Mouse (Mus musculus): Measurements from ENCODE around the gene Ythdf1.

The Ythdf1 gene

DNA sequence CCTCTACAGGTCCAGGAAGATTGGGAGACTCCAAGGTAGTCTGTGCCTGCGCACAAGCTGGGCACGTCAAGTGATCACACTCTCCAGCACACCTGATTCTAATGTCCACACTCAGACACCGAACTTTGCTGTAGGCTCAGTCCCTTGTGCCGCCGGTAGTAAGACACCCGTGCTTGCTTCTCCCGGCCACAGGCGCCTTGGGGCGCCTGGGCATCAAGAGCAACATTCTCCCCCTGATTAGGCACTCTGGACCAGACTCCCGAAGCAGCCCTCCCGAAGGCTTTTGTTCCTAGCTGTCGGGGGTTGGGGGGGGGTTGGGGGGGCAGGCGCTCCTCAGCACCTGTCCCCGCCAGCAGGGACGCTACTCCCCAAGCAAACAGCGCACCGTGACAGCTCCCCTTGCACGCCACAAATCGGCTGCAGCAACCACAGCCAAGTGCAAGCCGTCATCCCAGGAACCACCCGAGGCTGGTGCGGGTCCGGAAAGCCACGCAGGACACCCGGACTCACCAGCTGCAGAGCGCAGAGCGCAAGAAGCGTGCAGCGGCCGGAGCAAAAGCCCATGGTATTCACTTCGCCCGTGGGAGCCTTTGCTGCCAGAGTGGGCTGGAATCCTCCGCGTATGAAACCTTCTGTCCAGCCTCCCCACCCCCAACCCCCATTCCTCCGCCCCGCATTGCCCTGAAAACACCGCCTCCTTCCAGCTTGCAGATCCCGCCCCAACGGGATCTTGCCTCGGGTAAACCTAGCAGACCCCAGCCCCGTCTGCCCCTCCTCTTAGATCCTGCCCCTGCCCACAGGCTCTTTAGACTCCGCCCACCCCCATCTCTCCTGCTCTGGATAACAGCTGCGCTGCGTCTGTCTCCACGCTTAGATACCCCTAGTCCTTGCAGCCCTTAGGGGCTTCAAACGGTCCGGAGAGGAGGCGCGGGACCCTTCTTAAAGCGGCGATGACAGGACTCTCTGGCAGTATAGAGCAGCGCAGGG, 33.6 kb upstream of the Ythdf1 start, which contains the start of gene Nkain4:
Gene Nkain4 (minus strand): TSS at position 639 of the 987 bp plus-strand sequence.
- Histone ChIP-seq H3K9me3 (ENCODE audit: low read length) (no peaks in the 10 kb centered on the region), H3K4me1 (replicated peaks; ENCODE audit: low read depth, low read length) (peaks cover 59% of the 10 kb centered on the region), H3K36me3 (ENCODE audit: insufficient read depth, low read length) (no peaks in the 10 kb centered on the region), H3K4me3 (replicated peaks; ENCODE audit: low read length) (peak within 1 kb of the TSS; percentile 82), H3K27me3 (ENCODE audit: insufficient read depth, low read length) (peaks cover 18% of the 10 kb centered on the region)
- TF ChIP-seq NANOG (IDR thresholded peaks at IDR 0.05; ENCODE audit: borderline replicate concordance, low read length), result no peak
- no peak for TF ChIP-seq CTCF (conservative IDR thresholded peaks at IDR 0.05; ENCODE audit: low read length)
- no peak for TF ChIP-seq POU5F1 (IDR thresholded peaks at IDR 0.05; ENCODE audit: borderline replicate concordance, low read length)

DNA sequence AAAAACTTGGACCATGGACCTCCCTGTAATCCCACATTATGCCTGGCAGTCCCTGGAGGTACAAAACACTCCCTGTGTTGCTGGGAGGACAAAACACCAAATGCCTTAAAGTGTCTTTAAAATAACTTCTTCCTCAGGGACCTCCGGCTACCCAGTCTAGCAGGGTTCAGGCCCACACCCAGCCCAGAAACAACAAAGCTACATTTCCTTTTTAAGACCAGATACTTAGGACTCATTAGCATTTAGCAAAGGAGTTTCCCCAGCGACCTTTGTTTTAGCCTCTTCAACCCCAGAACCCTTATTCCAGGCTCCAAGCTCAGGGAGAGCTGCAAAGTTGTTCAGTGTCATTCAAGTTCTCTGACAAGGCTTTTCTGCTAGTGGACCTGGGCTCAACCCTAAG, 32.9 kb upstream of the Ythdf1 start:
- TF ChIP-seq NANOG (IDR thresholded peaks at IDR 0.05; ENCODE audit: borderline replicate concordance, low read length) (no peak), CTCF (conservative IDR thresholded peaks at IDR 0.05; ENCODE audit: low read length) (no peak), POU5F1 (IDR thresholded peaks at IDR 0.05; ENCODE audit: borderline replicate concordance, low read length) (no peak)
- Histone ChIP-seq H3K9me3 (ENCODE audit: low read length) (no peaks in the 10 kb centered on the region), H3K4me1 (replicated peaks; ENCODE audit: low read depth, low read length) (peaks cover 66% of the 10 kb centered on the region), H3K36me3 (ENCODE audit: insufficient read depth, low read length) (no peaks in the 10 kb centered on the region), H3K27me3 (ENCODE audit: insufficient read depth, low read length) (peaks cover 18% of the 10 kb centered on the region), H3K4me3 (replicated peaks; ENCODE audit: low read length) (peak overlapping the region; percentile 82)

DNA sequence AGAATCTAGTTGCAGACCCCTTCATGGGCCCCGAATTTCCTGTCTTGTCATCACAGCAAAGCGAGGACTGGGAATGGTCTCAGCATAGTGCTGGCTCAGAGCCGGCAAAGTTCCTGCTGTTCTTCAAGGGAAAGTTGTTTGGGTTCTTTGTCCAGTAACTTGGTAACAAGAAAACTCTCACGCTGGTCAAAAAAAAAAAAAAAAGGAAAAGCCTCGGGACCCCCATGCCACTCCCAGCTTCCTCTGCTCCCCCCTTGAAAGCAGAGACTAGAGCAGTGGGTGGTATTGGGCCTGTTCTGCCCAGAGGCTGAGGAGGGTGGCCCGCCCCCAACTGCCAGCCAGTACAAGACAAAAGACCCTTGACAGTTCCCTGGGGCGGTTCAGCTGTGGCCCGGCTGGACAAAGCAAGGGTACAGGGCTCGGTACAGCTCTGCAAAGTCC, 32.0 kb upstream of the Ythdf1 start:
- Histone ChIP-seq H3K4me3 (replicated peaks; ENCODE audit: low read length) (peak overlapping the region; percentile 82), H3K27me3 (ENCODE audit: insufficient read depth, low read length) (peaks cover 18% of the 10 kb centered on the region), H3K9me3 (ENCODE audit: low read length) (no peaks in the 10 kb centered on the region), H3K36me3 (ENCODE audit: insufficient read depth, low read length) (no peaks in the 10 kb centered on the region), H3K4me1 (replicated peaks; ENCODE audit: low read depth, low read length) (peaks cover 70% of the 10 kb centered on the region)
- TF ChIP-seq NANOG (IDR thresholded peaks at IDR 0.05; ENCODE audit: borderline replicate concordance, low read length) (no peak), CTCF (conservative IDR thresholded peaks at IDR 0.05; ENCODE audit: low read length) (no peak), POU5F1 (IDR thresholded peaks at IDR 0.05; ENCODE audit: borderline replicate concordance, low read length) (no peak)

DNA sequence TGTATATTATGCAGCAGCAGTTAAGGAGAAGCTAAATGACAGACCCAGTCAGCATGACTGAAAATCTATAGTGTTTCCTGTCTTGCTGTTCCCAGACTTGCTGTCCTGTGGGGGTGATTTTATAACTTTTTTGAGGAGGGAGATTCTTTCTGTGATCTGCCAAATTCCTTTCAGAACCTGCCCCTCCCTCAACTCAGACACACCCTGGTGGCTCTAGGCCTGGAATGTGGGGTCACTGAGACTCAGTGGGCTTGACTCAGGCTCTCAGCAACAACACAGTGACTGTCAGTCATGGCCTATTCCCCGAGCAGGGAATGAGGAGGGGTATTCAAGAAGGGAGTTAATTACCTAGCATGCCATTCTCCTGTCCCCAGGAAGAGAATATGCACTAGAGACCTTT, 29.2 kb upstream of the Ythdf1 start:
- H3K4me1 ChIP-seq (replicated peaks; ENCODE audit: low read depth, low read length), result peaks cover 64% of the 10 kb centered on the region
- H3K4me3 ChIP-seq (replicated peaks; ENCODE audit: low read length), result 0 out of 2 replicates have a peak overlapping the region, but pooled peaks have one; percentile 3
- TF ChIP-seq CTCF (conservative IDR thresholded peaks at IDR 0.05; ENCODE audit: low read length), result no peak
- TF ChIP-seq POU5F1 (IDR thresholded peaks at IDR 0.05; ENCODE audit: borderline replicate concordance, low read length), result no peak
- TF ChIP-seq NANOG (IDR thresholded peaks at IDR 0.05; ENCODE audit: borderline replicate concordance, low read length), result no peak
- H3K27me3 ChIP-seq (ENCODE audit: insufficient read depth, low read length), result peaks cover under 1% of the 10 kb centered on the region; the same call in 1 of the 2 replicates
- no peaks in the 10 kb centered on the region for H3K36me3 ChIP-seq (ENCODE audit: insufficient read depth, low read length)
- no peaks in the 10 kb centered on the region for H3K9me3 ChIP-seq (ENCODE audit: low read length)

DNA sequence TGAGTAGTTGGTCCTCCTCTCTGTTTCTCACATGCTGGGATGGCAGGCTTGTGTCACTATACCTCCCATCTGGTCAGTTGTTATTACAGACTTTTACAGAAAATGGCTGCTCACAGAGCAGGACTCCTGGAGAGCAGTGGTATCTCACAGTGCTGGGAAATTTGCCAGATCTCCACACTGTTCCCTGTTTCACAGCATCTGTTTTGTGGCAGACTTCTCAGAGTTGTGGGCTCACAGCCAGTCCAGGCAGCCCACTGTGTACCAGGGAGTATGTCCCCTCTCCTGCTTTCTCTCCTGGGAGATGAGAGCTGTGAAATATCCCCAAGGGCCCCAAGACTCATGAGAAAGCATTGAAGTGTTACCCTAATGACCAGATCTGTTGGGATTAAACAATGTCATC, 21.1 kb upstream of the Ythdf1 start:
- Histone ChIP-seq H3K27me3 (ENCODE audit: insufficient read depth, low read length) (no peaks in the 10 kb centered on the region), H3K4me3 (replicated peaks; ENCODE audit: low read length) (no peak overlapping the region), H3K9me3 (ENCODE audit: low read length) (no peaks in the 10 kb centered on the region), H3K4me1 (replicated peaks; ENCODE audit: low read depth, low read length) (no peaks in the 10 kb centered on the region), H3K36me3 (ENCODE audit: insufficient read depth, low read length) (no peaks in the 10 kb centered on the region; the same call in 1 of the 2 replicates)
- no peak for TF ChIP-seq POU5F1 (IDR thresholded peaks at IDR 0.05; ENCODE audit: borderline replicate concordance, low read length)
- TF ChIP-seq NANOG (IDR thresholded peaks at IDR 0.05; ENCODE audit: borderline replicate concordance, low read length), result no peak
- no peak for TF ChIP-seq CTCF (conservative IDR thresholded peaks at IDR 0.05; ENCODE audit: low read length)

DNA sequence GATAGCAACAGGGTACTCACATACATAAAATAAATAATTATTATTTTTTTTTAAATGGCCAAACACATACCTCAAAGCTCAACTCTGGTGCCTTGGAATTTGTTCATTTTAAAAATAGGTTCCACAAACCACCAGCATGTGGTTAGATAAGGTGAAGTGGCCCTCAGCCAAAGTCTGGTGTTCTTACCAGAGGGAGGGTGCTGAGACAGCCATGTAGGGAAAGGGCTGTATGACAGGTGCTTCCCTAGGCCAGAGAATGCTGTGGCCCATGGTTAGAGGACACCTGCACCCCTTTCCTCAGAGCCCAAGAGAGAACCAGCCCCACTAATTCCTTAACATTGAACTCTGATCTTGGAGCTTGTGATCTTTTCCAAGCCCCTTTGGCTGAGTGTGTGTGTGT, 19.4 kb upstream of the Ythdf1 start:
- no peaks in the 10 kb centered on the region for H3K4me1 ChIP-seq (replicated peaks; ENCODE audit: low read depth, low read length)
- no peaks in the 10 kb centered on the region for H3K27me3 ChIP-seq (ENCODE audit: insufficient read depth, low read length)
- TF ChIP-seq NANOG (IDR thresholded peaks at IDR 0.05; ENCODE audit: borderline replicate concordance, low read length) (no peak), POU5F1 (IDR thresholded peaks at IDR 0.05; ENCODE audit: borderline replicate concordance, low read length) (no peak), CTCF (conservative IDR thresholded peaks at IDR 0.05; ENCODE audit: low read length) (no peak)
- H3K9me3 ChIP-seq (ENCODE audit: low read length), result no peaks in the 10 kb centered on the region
- H3K4me3 ChIP-seq (replicated peaks; ENCODE audit: low read length), result no peak overlapping the region
- H3K36me3 ChIP-seq (ENCODE audit: insufficient read depth, low read length), result no peaks in the 10 kb centered on the region; the same call in 1 of the 2 replicates

DNA sequence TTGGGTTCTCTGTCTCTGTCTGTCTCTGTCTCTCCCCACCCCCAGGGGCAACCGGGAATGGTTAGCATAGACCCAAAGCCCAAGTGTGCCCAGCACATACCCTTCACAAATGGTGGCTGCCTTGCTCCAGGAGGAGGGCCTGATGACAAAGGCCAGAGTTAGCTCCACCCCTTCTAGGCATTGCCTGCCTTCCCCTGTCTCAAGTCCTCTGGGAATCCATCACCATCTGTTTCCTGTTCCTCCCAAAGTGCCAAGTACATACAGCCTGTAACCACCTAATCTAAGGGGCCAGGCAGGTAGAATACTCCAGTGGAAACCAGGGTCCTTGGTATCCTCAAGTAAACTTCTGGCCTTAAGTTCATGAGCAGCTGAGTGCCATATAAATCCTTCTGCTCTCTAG, 11.7 kb upstream of the Ythdf1 start:
- TF ChIP-seq POU5F1 (IDR thresholded peaks at IDR 0.05; ENCODE audit: borderline replicate concordance, low read length) (no peak), CTCF (conservative IDR thresholded peaks at IDR 0.05; ENCODE audit: low read length) (no peak), NANOG (IDR thresholded peaks at IDR 0.05; ENCODE audit: borderline replicate concordance, low read length) (no peak)
- Histone ChIP-seq H3K27me3 (ENCODE audit: insufficient read depth, low read length) (no peaks in the 10 kb centered on the region), H3K4me3 (replicated peaks; ENCODE audit: low read length) (no peak overlapping the region), H3K4me1 (replicated peaks; ENCODE audit: low read depth, low read length) (peaks cover 29% of the 10 kb centered on the region), H3K36me3 (ENCODE audit: insufficient read depth, low read length) (no peaks in the 10 kb centered on the region), H3K9me3 (ENCODE audit: low read length) (no peaks in the 10 kb centered on the region)

DNA sequence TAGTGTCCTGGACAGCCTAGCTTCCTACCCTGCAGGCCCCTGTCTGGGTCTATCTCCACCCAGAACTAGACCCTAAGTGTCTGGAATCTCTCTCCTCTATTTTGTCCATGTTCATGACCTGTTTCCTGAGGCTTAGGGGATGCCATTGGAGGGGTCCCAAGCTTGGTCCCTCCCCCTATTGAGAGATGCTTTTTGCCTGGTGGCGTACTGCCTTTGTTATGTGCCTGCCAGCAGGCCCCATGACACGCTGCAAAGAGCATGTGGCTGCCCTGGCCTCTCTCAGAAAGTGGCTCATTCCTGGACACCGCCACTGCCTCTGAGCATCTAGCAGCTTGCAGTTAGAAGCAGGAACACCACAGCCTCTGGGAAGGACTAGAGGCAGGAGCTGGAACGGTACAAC, 8.0 kb upstream of the Ythdf1 start, which contains the start of gene Birc7:
Gene Birc7 (plus strand): TSS at position 301 of the 400 bp plus-strand sequence.
- peaks cover 32% of the 10 kb centered on the region for H3K4me1 ChIP-seq (replicated peaks; ENCODE audit: low read depth, low read length)
- no peak for TF ChIP-seq NANOG (IDR thresholded peaks at IDR 0.05; ENCODE audit: borderline replicate concordance, low read length)
- no peak for TF ChIP-seq POU5F1 (IDR thresholded peaks at IDR 0.05; ENCODE audit: borderline replicate concordance, low read length)
- no peak for TF ChIP-seq CTCF (conservative IDR thresholded peaks at IDR 0.05; ENCODE audit: low read length)
- no peaks in the 10 kb centered on the region for H3K9me3 ChIP-seq (ENCODE audit: low read length)
- H3K36me3 ChIP-seq (ENCODE audit: insufficient read depth, low read length), result no peaks in the 10 kb centered on the region
- 0 out of 2 replicates have a peak within 1 kb of the TSS, but pooled peaks have one; percentile 21 for H3K4me3 ChIP-seq (replicated peaks; ENCODE audit: low read length)
- no peaks in the 10 kb centered on the region for H3K27me3 ChIP-seq (ENCODE audit: insufficient read depth, low read length)
